Mouse (Mus musculus): Measurements from ENCODE around the gene Nrp1.

Gene Nrp1

DNA sequence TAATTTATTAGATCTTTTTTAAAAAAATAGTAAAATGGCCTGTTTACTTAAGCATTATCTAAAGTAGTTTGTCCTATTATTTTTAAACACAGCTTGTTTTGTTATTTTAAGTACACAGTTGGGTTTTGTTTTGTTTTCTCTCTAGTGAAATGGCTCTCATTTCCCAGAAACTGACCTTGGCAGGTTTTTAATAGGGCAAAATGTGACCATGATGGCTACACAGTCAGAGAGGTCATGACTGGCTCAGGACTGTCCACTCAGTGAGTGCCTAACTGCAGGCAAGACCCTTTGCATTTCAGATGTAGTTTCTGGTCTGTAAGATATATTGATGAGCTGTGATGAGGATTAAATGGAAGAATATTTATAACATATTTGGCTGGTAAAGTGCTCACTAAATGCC is 104.8 kb downstream of the Nrp1 start:
- in situ Hi-C loops (cut with MboI, MseI) = no loop called here

GRCm38 (mm10) chr8:128464056-128464623 is 105.7 kb downstream of the Nrp1 start:
- in situ Hi-C loops (cut with MboI, MseI) = no loop called here

DNA sequence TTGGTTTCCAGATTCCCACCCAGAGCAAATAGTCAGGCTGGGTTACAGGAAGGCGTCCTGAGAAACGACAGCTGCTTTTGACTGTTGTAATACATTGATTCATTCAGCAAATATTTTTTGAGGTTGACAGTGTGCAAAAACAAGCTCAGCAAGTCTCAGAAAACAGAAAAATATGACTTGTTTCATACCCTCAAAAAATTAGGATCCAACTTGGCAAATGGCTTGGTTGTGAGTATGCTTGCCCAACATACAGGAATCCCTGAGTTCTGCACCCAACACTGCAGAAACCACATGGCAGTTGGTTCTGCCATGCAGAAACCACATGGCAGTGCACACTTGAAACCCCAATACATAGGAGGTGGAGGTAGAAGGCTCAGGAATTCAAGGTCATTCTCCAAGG is 107.1 kb downstream of the Nrp1 start:
- in situ Hi-C loops (cut with MboI, MseI) = no loop called here

DNA sequence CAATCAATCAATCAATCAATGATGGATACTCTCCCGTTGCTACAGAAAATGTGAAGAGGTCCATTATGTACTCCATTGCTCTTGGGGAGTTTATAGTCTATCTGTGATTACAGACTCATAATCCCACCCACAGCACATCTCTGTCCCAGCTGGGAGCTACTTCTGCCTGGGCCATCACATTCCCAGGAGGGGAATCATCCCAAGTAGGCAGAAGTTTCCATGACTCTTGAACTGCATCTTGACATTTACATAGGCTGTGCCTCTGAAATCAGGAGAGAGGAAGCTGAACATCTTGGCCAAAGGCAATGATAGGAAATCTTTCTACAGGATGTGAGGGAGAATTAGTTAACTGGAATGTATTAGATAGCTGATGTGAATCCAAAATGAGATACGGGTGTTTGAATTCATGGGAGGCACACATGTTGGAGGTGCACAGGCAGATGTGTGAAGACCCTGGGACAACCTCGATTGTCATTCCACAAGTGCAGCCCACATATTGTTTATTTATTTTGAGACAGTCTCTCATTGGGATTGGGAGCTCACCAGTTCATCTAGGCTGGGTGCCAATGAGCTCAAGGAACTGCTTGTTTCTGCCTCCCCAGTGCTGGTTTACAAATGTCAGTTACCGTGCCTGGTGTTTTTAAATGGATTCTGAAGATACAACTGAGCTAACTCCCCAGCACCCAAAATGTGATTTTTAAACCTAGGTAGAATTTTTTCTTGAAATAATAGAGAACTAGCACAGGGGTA is 108.5 kb downstream of the Nrp1 start:
- in situ Hi-C loops (cut with MboI, MseI) = no loop called here

DNA sequence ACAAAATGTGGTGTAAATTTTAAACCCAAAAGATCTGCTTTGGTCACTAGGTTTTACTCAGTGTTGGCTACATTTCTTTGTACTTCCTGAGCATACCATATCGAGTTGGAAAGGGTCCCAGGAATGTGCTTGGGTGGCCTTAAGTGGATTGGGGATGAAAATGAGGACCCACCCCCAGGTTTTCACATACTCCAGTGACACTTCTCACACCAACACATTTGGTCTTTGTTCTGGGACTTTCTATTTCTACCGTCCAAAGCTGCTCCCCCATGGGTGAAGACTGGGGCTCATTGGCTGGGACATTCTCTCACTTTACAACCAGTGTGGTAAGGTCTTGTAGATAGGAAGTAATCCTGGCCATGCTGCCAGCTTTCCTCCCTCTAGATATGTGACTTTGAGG is 111.7 kb downstream of the Nrp1 start:
- in situ Hi-C loops (cut with MboI, MseI) = no loop called here

DNA sequence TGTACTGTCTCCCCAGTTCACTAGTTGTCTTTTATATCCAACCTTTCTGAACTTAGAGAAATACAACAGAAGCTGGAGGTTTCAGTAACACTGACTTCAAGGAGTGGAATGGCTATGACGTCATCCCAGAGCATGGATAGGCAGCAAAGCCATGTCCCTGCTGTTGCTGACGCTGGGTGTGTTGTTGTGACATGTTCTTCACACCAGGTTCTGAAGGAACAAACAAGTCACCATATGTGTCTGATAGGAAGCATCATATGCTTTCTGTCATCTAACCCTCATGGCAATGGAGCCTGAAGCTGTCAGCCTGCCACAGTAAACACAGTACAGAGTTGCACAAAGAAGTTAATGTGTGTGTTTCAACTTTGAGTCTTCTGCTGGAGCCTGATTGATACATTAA is 112.8 kb downstream of the Nrp1 start:
- in situ Hi-C loops (cut with MboI, MseI) = no loop called here

- in situ Hi-C loops (cut with MboI, MseI) = no loop called here
Measured at GRCm38 (mm10) chr8:128472871-128473270, 114.5 kb downstream of the Nrp1 start.

DNA sequence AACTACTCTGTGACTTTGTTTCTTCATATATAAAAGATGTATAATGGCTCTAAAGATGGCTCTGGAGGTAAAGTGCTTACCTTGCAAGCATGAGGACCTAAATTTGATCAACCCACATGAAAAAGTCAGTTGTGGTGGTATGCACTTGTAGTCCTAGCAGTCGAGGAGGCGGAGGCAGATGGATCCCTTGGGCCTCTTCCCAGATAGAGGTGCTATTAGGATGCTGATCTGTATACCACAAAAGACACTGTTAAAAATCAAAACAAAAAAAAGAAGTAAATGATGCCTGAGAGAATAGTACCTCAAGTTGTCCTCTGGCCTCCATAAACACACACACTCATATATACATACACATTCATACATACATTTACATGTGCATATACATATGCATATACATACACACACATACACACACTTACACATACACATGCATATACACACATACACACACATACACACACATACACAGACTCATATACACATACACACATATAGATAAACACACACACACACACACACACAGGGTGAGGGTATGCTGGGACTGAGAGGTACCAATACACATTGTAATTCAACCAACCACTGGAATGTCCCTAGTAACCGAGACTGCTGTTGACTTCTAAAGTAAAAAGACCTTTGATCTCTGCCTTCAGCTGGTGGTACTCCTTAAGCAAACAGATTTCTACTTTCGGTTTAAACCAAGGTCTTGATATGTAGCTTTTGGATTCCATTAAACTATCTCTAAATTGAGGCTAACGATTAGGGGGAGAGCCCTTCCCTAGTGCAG is 115.2 kb downstream of the Nrp1 start:
- in situ Hi-C loops (cut with MboI, MseI) = no loop called here

DNA sequence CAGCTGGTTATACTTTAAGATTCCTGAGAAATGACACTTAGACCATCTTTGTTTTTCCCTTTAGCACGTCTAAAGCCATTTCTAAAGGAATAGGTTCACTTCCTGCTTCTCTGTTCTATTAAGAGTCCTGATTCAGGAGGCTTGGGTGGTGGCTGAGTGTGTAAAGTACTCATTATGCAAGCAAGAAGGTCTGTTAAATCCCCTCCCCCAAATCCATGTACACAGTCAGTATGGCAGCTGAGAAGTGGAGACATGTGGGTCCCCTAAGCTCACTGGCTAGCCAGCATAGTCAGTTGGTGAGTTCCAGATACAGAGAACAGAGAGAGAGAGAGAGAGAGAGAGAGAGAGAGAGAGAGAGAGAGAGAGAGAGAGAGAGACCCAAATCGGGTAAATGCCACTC is 116.2 kb downstream of the Nrp1 start:
- in situ Hi-C loops (cut with MboI, MseI) = loop anchor here (5.0 to 25.0 kb wide), 3 partner anchors 47 to 1612 kb away; partner anchors contain the start of gene Rbm34

DNA sequence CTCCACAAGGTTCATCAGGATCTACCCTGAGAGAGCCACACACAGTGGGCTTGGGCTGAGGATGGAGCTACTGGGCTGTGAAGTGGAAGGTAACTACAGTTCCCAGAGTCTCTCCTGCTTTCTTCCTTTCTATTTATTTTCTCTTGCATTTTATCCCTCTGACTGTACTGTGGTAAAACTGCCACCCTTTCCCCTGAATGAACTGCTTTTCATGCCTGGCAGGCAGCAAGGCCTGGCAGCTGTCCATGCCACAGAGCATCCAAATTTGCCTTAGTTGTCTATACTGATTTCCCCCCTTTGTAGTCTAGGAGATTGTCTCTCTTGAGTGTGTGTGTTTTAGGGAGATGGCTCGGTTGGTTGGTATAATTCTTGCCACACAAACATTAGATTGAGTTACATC is 117.8 kb downstream of the Nrp1 start:
- in situ Hi-C loops (cut with MboI, MseI) = loop anchor here (5.0 to 25.0 kb wide), 3 partner anchors 49 to 1614 kb away; partner anchors contain the start of gene Rbm34

GRCm38 (mm10) chr8:128478017-128478416 is 119.6 kb downstream of the Nrp1 start:
- in situ Hi-C loops (cut with MboI, MseI) = loop anchor here (5.0 to 25.0 kb wide), 3 partner anchors 51 to 1616 kb away; partner anchors contain the start of gene Rbm34

DNA sequence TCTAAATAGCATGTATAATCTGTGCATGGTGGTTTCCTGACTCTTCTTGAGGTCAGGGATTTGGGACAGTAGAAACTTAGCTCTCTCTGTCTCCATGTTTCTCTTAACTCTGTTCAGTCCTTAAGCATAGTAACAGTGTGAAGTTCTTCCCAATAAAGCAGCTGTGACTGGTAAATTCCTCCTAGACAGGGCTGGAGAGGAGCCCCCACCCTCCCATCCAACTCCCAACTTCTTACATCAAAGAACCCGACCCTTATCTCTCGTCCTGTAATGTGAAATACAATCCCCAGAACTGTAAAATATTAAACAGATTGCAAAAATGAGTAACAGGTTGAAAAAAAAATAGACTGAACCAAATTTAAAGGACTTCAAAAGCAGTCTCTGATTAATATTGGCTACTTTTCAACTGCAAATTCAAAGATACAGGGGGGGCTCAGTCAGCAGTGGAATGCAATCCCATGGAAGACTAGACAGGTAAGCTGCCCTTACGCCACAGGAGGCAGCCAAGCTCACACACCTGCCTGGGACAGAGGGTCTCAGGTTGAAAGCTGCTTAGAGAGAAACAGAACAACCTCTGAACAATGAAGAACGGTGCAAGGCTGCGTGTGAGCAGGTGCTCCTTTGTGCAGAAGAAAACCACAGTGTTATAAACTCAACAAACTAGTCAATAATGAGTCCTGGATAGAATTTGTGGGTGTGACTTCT is 121.1 kb downstream of the Nrp1 start:
- in situ Hi-C loops (cut with MboI, MseI) = loop anchor here (5.0 to 25.0 kb wide), 4 partner anchors 52 to 1617 kb away; partner anchors contain the start of gene Rbm34

DNA sequence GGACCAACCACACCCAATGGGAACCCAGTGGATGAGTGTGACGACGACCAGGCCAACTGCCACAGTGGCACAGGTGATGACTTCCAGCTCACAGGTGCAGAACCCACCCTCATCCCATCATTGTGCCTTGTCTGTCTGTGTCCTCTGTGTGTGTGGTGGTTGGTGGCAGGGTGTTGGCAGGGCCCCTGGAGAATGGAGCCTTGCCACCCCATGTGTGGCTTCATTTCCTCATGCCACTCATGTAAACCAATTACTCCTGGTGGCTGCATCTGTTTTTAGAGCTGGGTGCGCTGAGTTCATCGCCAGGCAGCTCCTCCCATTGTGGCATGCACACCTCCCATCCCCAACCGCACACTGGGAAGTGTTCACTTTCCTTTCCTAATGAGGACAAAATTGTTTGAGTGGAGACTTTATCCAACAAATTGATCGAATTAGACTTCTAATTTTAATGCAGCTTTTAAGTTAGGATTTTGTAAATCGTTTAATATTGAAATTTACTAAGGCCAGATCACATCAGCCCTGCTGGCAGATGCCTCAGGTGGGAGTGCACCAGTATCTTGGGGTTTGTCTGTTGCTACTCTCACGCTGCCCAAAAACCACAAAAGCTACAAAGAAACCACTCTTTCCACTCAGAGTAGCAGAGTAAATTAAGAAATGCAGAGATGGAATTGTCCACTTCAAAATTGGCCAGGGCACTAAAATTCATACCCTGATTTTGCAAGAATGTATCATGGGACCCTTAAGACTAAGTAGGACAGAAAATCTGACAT is 122.7 kb downstream of the Nrp1 start:
- in situ Hi-C loops (cut with MboI, MseI) = loop anchor here (10.0 to 25.0 kb wide), 3 partner anchors 816 to 1619 kb away; partner anchors contain the start of gene Rbm34

DNA sequence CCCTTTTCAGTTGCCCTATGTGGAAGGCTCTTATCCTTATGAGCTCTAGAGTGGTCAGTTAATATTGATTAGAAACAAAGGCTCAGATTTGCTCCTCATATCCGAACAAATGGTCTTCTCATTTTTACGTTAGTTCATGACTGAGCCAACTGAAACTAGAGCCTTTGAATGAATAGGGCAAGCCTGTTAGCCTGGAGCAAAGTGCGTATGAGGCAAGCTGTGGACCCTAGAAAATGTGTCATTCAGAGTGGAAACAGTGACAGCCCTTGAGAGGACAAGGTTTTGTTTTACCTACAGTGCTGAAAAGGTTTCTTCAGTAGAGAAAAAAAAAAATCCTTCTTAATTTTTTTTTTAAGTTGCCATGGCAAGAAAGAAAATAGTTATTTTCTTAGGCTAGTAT is 124.9 kb downstream of the Nrp1 start:
- in situ Hi-C loops (cut with MboI, MseI) = loop anchor here (10.0 to 25.0 kb wide), 3 partner anchors 819 to 1621 kb away; partner anchors contain the start of gene Rbm34

DNA sequence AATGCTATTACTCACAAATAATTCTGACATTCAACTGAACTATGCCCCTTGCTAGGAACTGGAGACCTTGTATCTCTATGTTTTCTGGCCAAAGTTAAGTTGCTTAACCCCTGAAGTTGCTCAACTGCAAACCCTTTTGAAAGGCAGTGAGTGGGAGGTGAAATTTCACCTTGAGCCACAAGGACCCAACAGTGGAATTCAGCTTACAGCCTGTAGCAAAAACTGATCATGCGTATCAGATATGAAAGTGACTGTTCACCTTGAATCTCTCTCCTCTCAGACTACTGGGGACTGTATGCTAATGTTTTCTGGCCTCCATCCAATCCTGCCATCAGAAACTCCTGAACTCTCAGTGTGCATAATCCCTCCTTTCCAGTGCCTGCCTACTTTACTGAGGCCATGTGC is 126.3 kb downstream of the Nrp1 start:
- in situ Hi-C loops (cut with MboI, MseI) = loop anchor here (10.0 to 25.0 kb wide), 3 partner anchors 820 to 1622 kb away; partner anchors contain the start of gene Rbm34

GRCm38 (mm10) chr8:128486043-128486442 is 127.6 kb downstream of the Nrp1 start:
- in situ Hi-C loops (cut with MboI, MseI) = loop anchor here (10.0 to 25.0 kb wide), 3 partner anchors 821 to 1624 kb away; partner anchors contain the start of gene Rbm34

DNA sequence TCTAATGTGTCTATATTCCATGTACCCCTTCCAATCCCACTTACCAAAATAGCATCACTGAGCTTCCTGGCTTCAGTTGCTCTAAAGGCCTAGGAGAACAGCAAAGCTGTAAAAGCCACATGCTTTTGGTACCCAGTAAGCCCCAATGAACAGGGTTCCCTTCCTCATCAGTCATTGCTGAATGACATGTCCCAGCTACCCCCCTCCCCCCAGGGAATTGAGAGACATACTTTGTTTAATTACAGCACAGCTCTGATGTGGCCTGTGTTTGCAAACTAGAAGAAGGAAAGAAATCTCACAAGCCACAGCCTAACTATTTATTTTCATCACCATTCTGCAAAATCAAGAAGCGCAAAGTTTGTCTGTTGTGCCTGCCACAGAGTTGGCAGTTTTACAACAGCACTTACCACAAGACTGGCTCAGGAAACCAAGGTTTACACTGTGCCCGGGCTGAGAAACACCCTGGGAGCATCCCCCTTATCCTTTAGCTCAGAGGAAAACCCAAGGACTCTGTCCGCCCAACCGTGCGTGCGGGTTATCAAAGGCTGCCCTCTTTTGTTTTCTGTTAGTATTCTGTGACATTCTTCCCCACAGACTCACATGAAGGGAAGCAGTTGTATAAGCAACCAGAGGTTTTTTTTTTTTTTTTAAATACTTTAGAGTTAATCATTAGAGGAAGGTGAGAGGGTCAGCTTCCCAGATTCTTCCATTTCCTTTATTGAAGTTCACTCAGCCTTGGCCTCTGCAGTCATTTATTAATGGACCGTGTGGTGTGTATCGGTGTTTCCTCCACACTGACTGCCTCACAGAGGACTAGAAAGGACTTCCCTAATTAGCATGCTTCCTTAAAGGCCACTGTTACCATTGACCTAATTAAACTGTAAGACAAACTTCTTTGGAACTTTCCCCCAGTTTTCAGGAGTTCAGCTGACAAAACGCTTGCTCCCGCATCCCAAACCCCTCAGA is 129.8 kb downstream of the Nrp1 start:
- in situ Hi-C loops (cut with MboI, MseI) = loop anchor here (10.0 to 25.0 kb wide), 3 partner anchors 823 to 1626 kb away; partner anchors contain the start of gene Rbm34

GRCm38 (mm10) chr8:128489351-128489750 is 130.9 kb downstream of the Nrp1 start:
- in situ Hi-C loops (cut with MboI, MseI) = loop anchor here (10.0 to 25.0 kb wide), 3 partner anchors 825 to 1627 kb away; partner anchors contain the start of gene Rbm34

Data from regulatory T cell (primary cell).